Mouse (Mus musculus) CH12.LX (cell line): ENCODE results near the gene Tusc2. TPM values are rescaled to one million over a fixed set of nuclear protein-coding genes. Genes with fewer than 3 reads are reported as not detected.

Experiments used
- DNase-seq: peaks from one replicate; pipeline ENCODE4 v3.0.0-alpha.2; 2013; ENCODE audit errors: extremely low read depth
- H3K27ac ChIP-seq: 2 replicates; pipeline ENCODE4 v1.5.1; 2012; ENCODE audit warnings: low read depth, mild to moderate bottlenecking, control low read depth, moderate library complexity; ENCODE audit not compliant: insufficient read depth
- H3K27me3 ChIP-seq: replicated peaks from 2 replicates; pipeline ENCODE3; 2012; ENCODE audit warnings: inconsistent platforms
- H3K36me3 ChIP-seq, 2 experiments: replicated peaks in 1 of 2; 2 replicates each; pipeline versions ENCODE3 to v1.6.1; 2012; ENCODE audit warnings: inconsistent platforms in 1 of 2, low read length in 1 of 2, mild to moderate bottlenecking in 1 of 2, mixed read lengths in 1 of 2, moderate library complexity in 1 of 2; ENCODE audit not compliant: control insufficient read depth in 1 of 2, insufficient read depth in 1 of 2
- H3K4me1 ChIP-seq, 2 experiments: 2 replicates each; pipeline ENCODE4 v1.6.1; 2012; ENCODE audit warnings: inconsistent platforms in 1 of 2, moderate library complexity in 1 of 2; ENCODE audit not compliant: insufficient read depth in 2 of 2, control insufficient read depth in 1 of 2
- H3K4me2 ChIP-seq: 2 replicates; pipeline ENCODE4 v1.6.1; 2012; ENCODE audit warnings: low read depth, mild to moderate bottlenecking, control low read depth; ENCODE audit not compliant: poor library complexity, insufficient read depth, severe bottlenecking
- H3K4me3 ChIP-seq, 3 experiments: fragments of 150-350 bp in 1 of 3; sonication (generic) in 1 of 3; replicated peaks in 1 of 3; 2 replicates each; pipeline versions ENCODE3 to v1.5.1; 2011 to 2012; ENCODE audit warnings: low read depth in 2 of 3, low read length in 2 of 3, mild to moderate bottlenecking in 2 of 3, moderate library complexity in 2 of 3, control low read depth in 1 of 3, improper control_type of control experiment in 1 of 3, inconsistent platforms in 1 of 3, mixed read lengths in 1 of 3; ENCODE audit not compliant: poor library complexity in 1 of 3
- H3K79me2 ChIP-seq: replicated peaks from 2 replicates; pipeline ENCODE4 v1.6.1; 2012; ENCODE audit warnings: mild to moderate bottlenecking, moderate library complexity; ENCODE audit not compliant: control insufficient read depth, poor library complexity, insufficient read depth, severe bottlenecking; ENCODE audit errors: extremely low read depth
- H3K9ac ChIP-seq: 2 replicates; pipeline ENCODE4 v1.6.1; 2012; ENCODE audit warnings: low read depth, mild to moderate bottlenecking, control low read depth, moderate library complexity; ENCODE audit not compliant: insufficient read depth
- H3K9me3 ChIP-seq: replicated peaks from 2 replicates; pipeline ENCODE3; 2012; ENCODE audit warnings: low read length, inconsistent platforms, mixed read lengths
- BHLHE40 ChIP-seq: IDR thresholded peaks from 2 replicates; pipeline ENCODE4 v1.6.1; 2011; ENCODE audit warnings: mild to moderate bottlenecking, low read depth, low read length, improper control_type of control experiment
- CHD2 ChIP-seq: IDR thresholded peaks from 2 replicates; pipeline ENCODE4 v1.6.1; 2011; ENCODE audit warnings: low read length, improper control_type of control experiment
- CTCF ChIP-seq, 2 experiments: IDR thresholded peaks in 1 of 2; conservative IDR thresholded peaks in 1 of 2; 2 replicates each; pipeline ENCODE4 v1.5.1; 2011 to 2012; ENCODE audit warnings: low read depth in 2 of 2, low read length in 2 of 2, improper control_type of control experiment in 1 of 2, inconsistent platforms in 1 of 2, mild to moderate bottlenecking in 1 of 2, moderate library complexity in 1 of 2
- EP300 ChIP-seq: IDR thresholded peaks from 2 replicates; pipeline ENCODE4 v1.6.1; 2011; ENCODE audit warnings: low read length, improper control_type of control experiment
- ETS1 ChIP-seq: conservative IDR thresholded peaks from 2 replicates; pipeline ENCODE4 v1.6.1; 2012; ENCODE audit warnings: low read depth, mild to moderate bottlenecking, inconsistent platforms, low read length, improper control_type of control experiment, moderate library complexity
- HCFC1 ChIP-seq: IDR thresholded peaks from 2 replicates; pipeline ENCODE4 v1.6.1; 2012; ENCODE audit warnings: low read depth, mild to moderate bottlenecking, inconsistent platforms, low read length, improper control_type of control experiment
- IRF4 ChIP-seq: IDR thresholded peaks from 2 replicates; pipeline ENCODE4 v1.6.1; 2014; ENCODE audit warnings: low read depth, mild to moderate bottlenecking, inconsistent platforms, low read length, improper control_type of control experiment
- JUND ChIP-seq: conservative IDR thresholded peaks from 2 replicates; pipeline ENCODE4 v1.6.1; 2011; ENCODE audit warnings: low read depth, low read length, improper control_type of control experiment
- KAT2A ChIP-seq: IDR thresholded peaks from 2 replicates; pipeline ENCODE4 v1.6.1; 2012; ENCODE audit warnings: low read length, improper control_type of control experiment, inconsistent platforms; ENCODE audit not compliant: insufficient replicate concordance
- MAFK ChIP-seq: IDR thresholded peaks from 2 replicates; pipeline ENCODE4 v1.6.1; 2011; ENCODE audit warnings: low read length, improper control_type of control experiment; ENCODE audit not compliant: insufficient replicate concordance
- MAX ChIP-seq: IDR thresholded peaks from 2 replicates; pipeline ENCODE4 v1.6.1; 2011; ENCODE audit warnings: low read length, improper control_type of control experiment
- MAZ ChIP-seq: IDR thresholded peaks from 2 replicates; pipeline ENCODE4 v1.6.1; 2012; ENCODE audit warnings: low read depth, mild to moderate bottlenecking, inconsistent platforms, low read length, improper control_type of control experiment, moderate library complexity
- MXI1 ChIP-seq: IDR thresholded peaks from 2 replicates; pipeline ENCODE4 v1.6.1; 2011; ENCODE audit warnings: mild to moderate bottlenecking, low read depth, low read length, improper control_type of control experiment
- MYC ChIP-seq: IDR thresholded peaks from 2 replicates; pipeline ENCODE4 v1.6.1; 2011; ENCODE audit warnings: low read depth, mild to moderate bottlenecking, improper control_type of control experiment, low read length
- NELFE ChIP-seq: IDR thresholded peaks from 2 replicates; pipeline ENCODE4 v1.6.1; 2011; ENCODE audit warnings: low read depth, low read length, improper control_type of control experiment
- NRF1 ChIP-seq: IDR thresholded peaks from 2 replicates; pipeline ENCODE4 v1.6.1; 2014; ENCODE audit warnings: low read depth, mild to moderate bottlenecking, inconsistent platforms, low read length, improper control_type of control experiment, moderate library complexity
- PAX5 ChIP-seq: IDR thresholded peaks from 2 replicates; pipeline ENCODE4 v1.6.1; 2012; ENCODE audit warnings: low read length, inconsistent platforms, mixed read lengths
- POLR2A ChIP-seq: IDR thresholded peaks from 2 replicates; pipeline ENCODE4 v1.6.1; 2011; ENCODE audit warnings: low read depth, mild to moderate bottlenecking, improper control_type of control experiment, low read length
- POLR2AphosphoS2 ChIP-seq: IDR thresholded peaks from 2 replicates; pipeline ENCODE4 v1.6.1; 2011; ENCODE audit warnings: low read depth, low read length, improper control_type of control experiment
- RAD21 ChIP-seq: IDR thresholded peaks from 2 replicates; pipeline ENCODE4 v1.6.1; 2011; ENCODE audit warnings: low read depth, mild to moderate bottlenecking, low read length, improper control_type of control experiment, moderate library complexity
- RCOR1 ChIP-seq: conservative IDR thresholded peaks from 2 replicates; pipeline ENCODE4 v1.6.1; 2012; ENCODE audit warnings: low read depth, mild to moderate bottlenecking, inconsistent platforms, low read length, improper control_type of control experiment
- SIN3A ChIP-seq: IDR thresholded peaks from 2 replicates; pipeline ENCODE4 v1.6.1; 2012; ENCODE audit warnings: low read length, improper control_type of control experiment, inconsistent platforms
- TBP ChIP-seq: conservative IDR thresholded peaks from 2 replicates; pipeline ENCODE4 v1.6.1; 2011; ENCODE audit warnings: low read depth, low read length, improper control_type of control experiment
- TCF12 ChIP-seq: IDR thresholded peaks from 2 replicates; pipeline ENCODE4 v1.6.1; 2014; ENCODE audit warnings: low read depth, mild to moderate bottlenecking, inconsistent platforms, low read length, improper control_type of control experiment
- USF2 ChIP-seq: conservative IDR thresholded peaks from 2 replicates; pipeline ENCODE4 v1.6.1; 2011; ENCODE audit warnings: low read depth, low read length, improper control_type of control experiment
- ZC3H11A ChIP-seq: IDR thresholded peaks from 2 replicates; pipeline ENCODE4 v1.6.1; 2012; ENCODE audit warnings: low read depth, mild to moderate bottlenecking, inconsistent platforms, low read length, improper control_type of control experiment
- ZNF384 ChIP-seq: IDR thresholded peaks from 2 replicates; pipeline ENCODE4 v1.6.1; 2012; ENCODE audit warnings: low read depth, low read length, improper control_type of control experiment, inconsistent platforms
- dilution Hi-C: fragments of 300-500 bp; cut with MboI; formaldehyde crosslinking; loops from 2 replicates; pipeline ENCODE4 v1.14.3; 2020; ENCODE audit warnings: low sequenced_read_pairs; ENCODE audit not compliant: extremely low pct_unique_long_range_greater_than_20kb, extremely low pct_ligation_motif_present
- in situ Hi-C: fragments of 300-500 bp; cut with MboI; formaldehyde crosslinking; loops from 3 replicates; pipeline ENCODE4 v1.14.3; 2019; ENCODE audit warnings: low sequenced_read_pairs, low pct_ligation_motif_present, low pct_unique_long_range_greater_than_20kb, mixed read lengths
- polyA plus RNA-seq: library from polyadenylated mRNA; unstranded; fragments of >175 nt; gene quantifications from 2 replicates; pipeline ENCODE4 v1.2.1, GENCODE M21; 2012; ENCODE audit warnings: low read depth; ENCODE audit not compliant: insufficient read length
- total RNA-seq, 2 experiments: library from RNA; depleted of rRNA; stranded (reverse); fragments of 300-350 nt in 1 of 2; fragments of >200 nt in 1 of 2; gene quantifications; 2 replicates each; pipeline ENCODE4 v1.2.3; 2012 to 2014

Gene Tusc2
- total and polyA plus RNA-seq, 3 experiments, result 23.0 to 39.2 (median 33.3) TPM

- no peaks in the 10 kb centered on the region for H3K9me3 ChIP-seq
- no peak for DNase-seq
- dilution Hi-C loops (no loop called here), in situ Hi-C loops (no loop called here)
- no peak for TF ChIP-seq TBP
- TF ChIP-seq BHLHE40, result no peak
- TF ChIP-seq MXI1, result no peak
- TF ChIP-seq POLR2A, result no peak
- TF ChIP-seq IRF4, result no peak
- no peak for TF ChIP-seq CTCF (conservative IDR thresholded peaks at IDR 0.05 in 1 of 2, IDR thresholded peaks at IDR 0.05 in 1 of 2; ENCODE audit: low read depth in 2 of 2, low read length in 2 of 2)
- TF ChIP-seq SIN3A, result no peak
- no peak for TF ChIP-seq RAD21
- no peak for TF ChIP-seq CHD2
- no peak for TF ChIP-seq USF2
- no peak for TF ChIP-seq EP300
- no peak for TF ChIP-seq MYC
- no peak for TF ChIP-seq MAZ
- no peak for TF ChIP-seq ETS1
- TF ChIP-seq PAX5, result no peak
- TF ChIP-seq NELFE, result no peak
- no peak for TF ChIP-seq ZNF384
- TF ChIP-seq KAT2A, result no peak
- no peak for TF ChIP-seq NRF1
- no peak for TF ChIP-seq HCFC1
- H3K27me3 ChIP-seq, result no peaks in the 10 kb centered on the region
- H3K4me1 ChIP-seq, result peaks cover 5 to 45% of the 10 kb centered on the region in 2 experiments; a peak in 2 of 4 replicates
- H3K79me2 ChIP-seq, result no peaks in the 10 kb centered on the region
- no peak overlapping the region for H3K4me3 ChIP-seq
- H3K9ac ChIP-seq, result no peak overlapping the region
- H3K36me3 ChIP-seq, result peaks cover 29 to 39% of the 10 kb centered on the region in 2 experiments
- H3K4me2 ChIP-seq, result no peak overlapping the region
- no peak overlapping the region for H3K27ac ChIP-seq
These were observed 18.8 kb upstream of the Tusc2 start for GRCm38 (mm10) chr9:107544196-107544700.

- dilution Hi-C loops (no loop called here), in situ Hi-C loops (no loop called here)
- Histone ChIP-seq H3K79me2 (no peaks in the 10 kb centered on the region), H3K4me2 (no peak overlapping the region), H3K27me3 (no peaks in the 10 kb centered on the region), H3K9ac (no peak overlapping the region), H3K4me1 (peaks cover 5 to 45% of the 10 kb centered on the region in 2 experiments; a peak in 2 of 4 replicates), H3K36me3 (peaks cover 24 to 34% of the 10 kb centered on the region in 2 experiments), H3K27ac (no peak overlapping the region), H3K9me3 (no peaks in the 10 kb centered on the region), H3K4me3 (no peak overlapping the region)
- TF ChIP-seq MAX (no peak), TCF12 (no peak), NELFE (no peak), CTCF (conservative IDR thresholded peaks at IDR 0.05 in 1 of 2, IDR thresholded peaks at IDR 0.05 in 1 of 2; ENCODE audit: low read depth in 2 of 2, low read length in 2 of 2) (no peak), HCFC1 (no peak), RCOR1 (no peak), MAFK (no peak), KAT2A (no peak), ZC3H11A (no peak), ZNF384 (no peak), USF2 (no peak), JUND (no peak), POLR2AphosphoS2 (no peak), BHLHE40 (no peak), EP300 (no peak), MXI1 (no peak), TBP (no peak)
- DNase-seq, result no peak
These were observed 18.3 kb upstream of the Tusc2 start for GRCm38 (mm10) chr9:107544729-107545128.
